Mouse (Mus musculus): Measurements from ENCODE around the gene Cfc1.

Gene Cfc1

GRCm38 (mm10) chr1:34554275-34554674 lies 18.8 kb downstream of the Cfc1 start:
- DNase-seq, result no peak

- DNase-seq, result no peak
Measured at GRCm38 (mm10) chr1:34560843-34561242, 25.4 kb downstream of the Cfc1 start, which contains the start of gene Prss40. Prss40 (minus strand) TSS chr1:34560943.

GRCm38 (mm10) chr1:34564383-34565045 lies 29.1 kb downstream of the Cfc1 start:
- no peak for DNase-seq

GRCm38 (mm10) chr1:34568120-34568519 lies 32.7 kb downstream of the Cfc1 start:
- no peak for DNase-seq

- no peak for DNase-seq
Measured at GRCm38 (mm10) chr1:34569876-34570275, 34.4 kb downstream of the Cfc1 start.

- no peak for DNase-seq
Measured at GRCm38 (mm10) chr1:34571431-34571830, 36.0 kb downstream of the Cfc1 start.

GRCm38 (mm10) chr1:34573221-34573620 lies 37.8 kb downstream of the Cfc1 start:
- no peak for DNase-seq

- DNase-seq, result peak; percentile 88
Measured at GRCm38 (mm10) chr1:34578851-34579781, 43.7 kb downstream of the Cfc1 start, which contains the start of gene Amer3. Amer3 (plus strand) TSS chr1:34579657.

- peak; percentile 86 for DNase-seq
Measured at GRCm38 (mm10) chr1:34579782-34580356, 44.4 kb downstream of the Cfc1 start.

GRCm38 (mm10) chr1:34582218-34582617 lies 46.8 kb downstream of the Cfc1 start:
- peak; percentile 46 for DNase-seq

- DNase-seq, result peak; percentile 99
Measured at GRCm38 (mm10) chr1:34583821-34584263, 48.4 kb downstream of the Cfc1 start.

- peak; percentile 75 for DNase-seq
Measured at GRCm38 (mm10) chr1:34584736-34585135, 49.3 kb downstream of the Cfc1 start.

GRCm38 (mm10) chr1:34587298-34588096 lies 52.0 kb downstream of the Cfc1 start:
- DNase-seq, result peak; percentile 34
